Mouse (Mus musculus) cortical plate, adult 2 months (tissue): ENCODE data around the gene Slco4a1. TPM values are rescaled to one million over a fixed set of nuclear protein-coding genes. Genes with fewer than 3 reads are reported as not detected.

Experiments
- H3K27ac ChIP-seq: fragments of 200-500 bp; 2 replicates; pipeline ENCODE4 v1.5.1; 2012; ENCODE audit warnings: low read length, control low read depth, inconsistent platforms; ENCODE audit not compliant: insufficient read depth
- H3K4me1 ChIP-seq: fragments of 200-500 bp; 2 replicates; pipeline ENCODE4 v1.6.1; 2011; ENCODE audit warnings: low read length; ENCODE audit not compliant: control insufficient read depth, insufficient read depth
- H3K4me3 ChIP-seq: fragments of 200-500 bp; 2 replicates; pipeline ENCODE4 v1.5.1; 2011; ENCODE audit warnings: mild to moderate bottlenecking, low read length, control low read depth; ENCODE audit not compliant: insufficient read depth
- CTCF ChIP-seq: fragments of 200-500 bp; IDR thresholded peaks from 2 replicates; pipeline ENCODE4 v1.5.1; 2011; ENCODE audit warnings: mild to moderate bottlenecking, control low read depth, low read length; ENCODE audit not compliant: insufficient read depth; ENCODE audit errors: extremely low read depth
- POLR2A ChIP-seq: fragments of 200-500 bp; IDR thresholded peaks from 2 replicates; pipeline ENCODE4 v1.6.1; 2011; ENCODE audit warnings: mild to moderate bottlenecking, low read length, control low read depth; ENCODE audit not compliant: insufficient read depth; ENCODE audit errors: extremely low read depth
- polyA plus RNA-seq: library from polyadenylated mRNA; depleted of rRNA; stranded (reverse); fragments of >200 nt; gene quantifications from 2 replicates; pipeline ENCODE4 v1.2.3, GENCODE M21; 2012

Gene Slco4a1
- polyA plus RNA-seq, 1 experiment, result 5.1 TPM

- peak; percentile 40; the same call in 1 of the 2 replicates for TF ChIP-seq CTCF
- no peak for TF ChIP-seq POLR2A
- Histone ChIP-seq H3K4me1 (no peaks in the 10 kb centered on the region; the same call in 1 of the 2 replicates), H3K4me3 (no peak overlapping the region), H3K27ac (no peak overlapping the region)
These were observed 27.7 kb upstream of the Slco4a1 start for GRCm38 (mm10) chr2:180428331-180428730.

DNA sequence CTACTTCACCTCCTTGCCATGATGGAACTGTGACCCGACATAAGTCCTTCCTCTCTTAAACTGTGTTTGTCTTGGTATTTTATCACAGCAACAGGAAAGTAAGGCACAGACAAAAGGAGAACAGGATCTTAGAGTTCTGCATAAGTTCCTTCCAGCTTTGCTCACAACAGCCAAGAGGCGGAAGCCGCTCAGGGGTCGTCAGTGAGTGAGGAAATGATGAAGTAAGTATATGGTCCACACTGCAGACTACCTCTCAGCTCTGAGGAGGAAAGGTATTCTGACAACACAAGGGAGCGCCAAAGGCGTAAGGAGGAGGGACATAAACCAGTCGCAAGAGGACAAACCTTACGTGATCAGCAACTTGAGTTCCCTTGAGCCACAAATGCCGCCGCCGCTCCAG lies 25.4 kb upstream of the Slco4a1 start:
- Histone ChIP-seq H3K27ac (no peak overlapping the region), H3K4me3 (no peak overlapping the region), H3K4me1 (no peaks in the 10 kb centered on the region; the same call in 1 of the 2 replicates)
- TF ChIP-seq CTCF (no peak), POLR2A (no peak)

GRCm38 (mm10) chr2:180432042-180432668 lies 23.9 kb upstream of the Slco4a1 start:
- no peaks in the 10 kb centered on the region; the same call in 1 of the 2 replicates for H3K4me1 ChIP-seq

GRCm38 (mm10) chr2:180432751-180433150 lies 23.3 kb upstream of the Slco4a1 start:
- H3K4me1 ChIP-seq, result no peaks in the 10 kb centered on the region; the same call in 1 of the 2 replicates
- TF ChIP-seq POLR2A, result no peak
- no peak for TF ChIP-seq CTCF
- no peak overlapping the region for H3K27ac ChIP-seq
- H3K4me3 ChIP-seq, result no peak overlapping the region

More at GRCm38 (mm10) chr2:180432042-180432668, 23.9 kb upstream of the Slco4a1 start:
- Histone ChIP-seq H3K27ac (no peak overlapping the region), H3K4me3 (no peak overlapping the region)
- TF ChIP-seq CTCF, result peak; percentile 82
- TF ChIP-seq POLR2A, result no peak

DNA sequence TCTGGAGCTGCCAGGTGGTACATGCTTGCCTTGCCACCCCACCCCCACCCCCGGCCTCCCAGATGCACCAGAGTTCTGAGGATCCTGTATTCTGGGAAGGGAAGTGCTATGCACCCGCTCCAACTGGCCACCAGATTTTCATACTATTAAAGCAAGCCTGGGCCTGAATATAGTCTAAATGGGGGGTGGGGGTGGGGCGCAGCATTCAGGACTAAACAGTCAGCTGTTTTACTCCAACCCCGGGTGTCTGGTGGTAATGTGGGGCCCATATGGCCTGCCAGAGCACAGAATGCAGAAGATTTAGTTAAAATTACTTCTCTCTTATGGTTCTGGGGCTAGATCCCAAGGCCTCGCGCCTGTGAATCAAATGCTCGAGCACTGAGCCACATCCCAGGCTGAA lies 22.7 kb upstream of the Slco4a1 start:
- no peak overlapping the region for H3K4me3 ChIP-seq
- TF ChIP-seq POLR2A, result no peak
- TF ChIP-seq CTCF, result no peak
- no peaks in the 10 kb centered on the region for H3K4me1 ChIP-seq
- H3K27ac ChIP-seq, result no peak overlapping the region

DNA sequence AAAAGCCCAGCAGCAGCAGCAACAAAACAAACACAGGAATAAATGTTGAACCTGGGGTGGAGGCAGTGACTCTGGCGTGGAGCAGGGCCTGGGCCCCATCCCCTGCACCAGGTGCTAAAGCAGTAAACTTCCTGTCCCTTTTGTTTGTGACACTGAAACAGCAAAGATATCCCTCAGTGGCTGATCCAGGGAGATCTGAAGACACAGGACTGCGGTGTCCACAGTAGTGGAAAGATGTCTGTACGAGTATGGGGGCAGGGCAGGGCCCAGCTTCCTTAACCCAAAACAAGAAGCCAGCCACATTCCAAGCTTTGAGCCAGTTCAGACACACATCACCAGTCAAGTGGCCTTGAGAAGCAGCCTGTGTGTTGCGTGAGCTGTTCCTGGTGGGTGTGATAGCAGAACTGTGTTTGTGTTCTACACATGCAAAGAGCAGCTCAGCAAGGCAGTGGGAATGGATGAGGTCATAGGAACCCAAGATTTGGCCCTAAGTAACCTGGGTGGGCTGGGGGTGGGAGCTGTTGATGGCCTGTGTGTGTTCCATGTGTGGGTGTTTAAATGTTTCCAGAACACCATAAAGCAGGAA lies 20.6 kb upstream of the Slco4a1 start:
- no peak overlapping the region for H3K27ac ChIP-seq
- H3K4me1 ChIP-seq, result no peaks in the 10 kb centered on the region
- H3K4me3 ChIP-seq, result no peak overlapping the region
- TF ChIP-seq POLR2A (no peak), CTCF (no peak)

GRCm38 (mm10) chr2:180437149-180437864 lies 18.7 kb upstream of the Slco4a1 start:
- TF ChIP-seq CTCF (no peak), POLR2A (no peak)
- no peak overlapping the region for H3K27ac ChIP-seq
- H3K4me3 ChIP-seq, result no peak overlapping the region
- H3K4me1 ChIP-seq, result peaks cover 2% of the 10 kb centered on the region; the same call in 1 of the 2 replicates

DNA sequence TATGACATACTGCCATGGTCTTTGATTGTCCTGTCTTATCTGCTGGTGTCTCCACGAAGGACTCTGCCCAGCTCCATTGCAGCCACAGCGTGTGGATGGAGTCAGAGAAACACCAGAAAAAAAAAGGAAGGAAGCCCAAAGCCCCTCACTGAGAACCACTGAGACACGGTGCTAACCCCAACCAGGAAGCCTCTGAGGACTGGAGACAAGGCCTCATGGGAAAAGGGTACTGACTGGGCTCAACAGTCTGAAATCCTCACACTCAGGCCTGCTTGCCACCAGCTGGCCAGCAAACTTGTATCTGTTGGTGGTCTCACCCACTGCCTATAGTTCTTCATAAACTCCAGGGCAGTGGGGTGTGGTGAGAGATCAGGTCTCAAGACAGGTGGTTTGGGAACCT lies 16.3 kb upstream of the Slco4a1 start:
- no peak overlapping the region for H3K4me3 ChIP-seq
- no peak overlapping the region for H3K27ac ChIP-seq
- H3K4me1 ChIP-seq, result peaks cover 2% of the 10 kb centered on the region; the same call in 1 of the 2 replicates
- no peak for TF ChIP-seq CTCF
- TF ChIP-seq POLR2A, result no peak

DNA sequence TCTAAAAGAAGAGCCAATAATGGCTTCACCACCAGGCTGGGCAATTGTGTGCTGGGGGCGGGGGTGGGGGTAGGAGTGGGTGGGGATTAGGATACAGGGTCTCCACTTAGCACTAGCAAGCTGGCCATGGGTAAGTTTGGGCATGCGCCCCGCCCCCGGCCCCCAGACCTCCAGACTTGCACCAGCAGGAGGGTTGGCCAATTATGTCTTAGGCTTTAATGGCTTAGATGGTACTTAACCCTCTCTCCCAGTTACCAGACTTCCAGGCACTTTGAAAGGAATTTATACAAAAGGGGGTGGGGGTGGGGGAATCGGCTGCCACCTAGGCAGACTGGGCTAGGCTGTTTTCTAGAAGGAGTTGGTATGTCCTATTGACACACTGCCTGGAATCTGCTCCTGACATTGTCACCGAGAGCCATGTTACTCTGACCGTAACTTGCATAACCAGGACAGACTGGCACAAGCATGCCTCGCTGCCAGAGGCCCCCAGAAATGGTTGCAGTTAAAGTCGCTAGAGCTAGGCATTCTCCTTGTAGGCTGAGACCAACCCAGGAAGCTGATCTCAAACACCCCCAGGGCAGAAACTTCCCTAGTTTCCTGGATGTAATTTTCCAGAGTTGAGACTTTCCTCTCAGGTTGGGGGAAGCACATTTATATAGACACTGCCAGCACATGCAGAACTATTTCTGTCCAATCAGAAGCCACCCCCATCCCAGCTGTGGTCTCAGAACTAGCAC lies 15.3 kb upstream of the Slco4a1 start:
- H3K27ac ChIP-seq, result no peak overlapping the region
- no peak overlapping the region for H3K4me3 ChIP-seq
- H3K4me1 ChIP-seq, result peaks cover 2% of the 10 kb centered on the region; the same call in 1 of the 2 replicates
- TF ChIP-seq CTCF, result no peak
